Mouse (Mus musculus): Measurements from ENCODE around the gene Ost4.

DNA sequence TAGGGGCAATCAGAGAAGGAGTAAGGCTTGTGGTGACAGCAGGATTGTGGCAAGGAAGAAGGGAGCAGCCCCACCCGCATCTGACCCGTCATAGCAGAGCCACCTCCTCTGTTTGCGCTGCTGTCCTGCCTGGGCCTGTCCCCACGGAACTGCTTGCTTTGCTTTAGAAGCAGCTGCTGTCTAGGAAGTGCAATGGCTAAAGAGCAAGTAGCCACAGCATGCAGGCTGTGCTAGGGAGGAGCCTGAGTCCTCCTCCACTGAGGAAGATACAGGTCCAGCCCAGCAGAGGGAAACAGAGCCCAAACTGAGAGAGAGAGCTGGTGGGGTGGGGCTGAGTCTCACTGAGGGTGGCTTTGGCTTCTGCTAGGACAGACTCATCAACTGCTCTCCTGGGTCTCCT, 43.7 kb downstream of the Ost4 start:
- TF ChIP-seq FLI1 (IDR thresholded peaks at IDR 0.05; ENCODE audit: low read length) (no peak), GATA1 (IDR thresholded peaks at IDR 0.05; ENCODE audit: borderline replicate concordance, low read length) (no peak)

Measured in megakaryocyte, embryonic 14.5 days (primary cell).